Mouse (Mus musculus) thymus, adult 18-20 months (tissue): Measurements from ENCODE around the gene Tubb2a.

Experiments
- DNase-seq, 2 experiments: peaks; one replicate each; pipeline ENCODE4 v3.0.0; 2022; ENCODE audit warnings: mixed read lengths in 2 of 2

Tubb2a gene

GRCm38 (mm10) chr13:34077492-34078271 is at the start of gene Tubb2a:
TSS of gene Tubb2a (minus strand) at chr13:34078007.
- peak; percentile 82 to 84 for DNase-seq

DNA sequence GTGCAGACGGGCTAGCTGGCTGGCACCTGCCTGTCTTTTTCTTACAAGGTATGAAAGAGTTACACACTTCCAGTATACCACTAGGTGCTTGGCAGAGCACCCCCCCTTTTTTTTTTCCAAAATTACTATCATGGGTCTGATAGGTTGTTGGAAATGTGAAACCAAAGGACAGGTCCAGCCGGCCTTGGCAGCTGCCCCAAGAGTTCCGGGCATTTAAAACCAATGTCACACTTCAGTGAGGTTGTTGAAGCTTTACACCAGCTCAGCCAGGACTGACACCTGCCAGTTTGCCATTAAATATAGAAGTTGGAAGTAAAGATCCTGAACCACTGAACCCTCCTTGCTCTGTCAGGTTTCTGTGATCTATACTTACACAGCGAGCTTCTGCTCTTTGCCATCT is 47.9 kb upstream of the Tubb2a start:
- no peak for DNase-seq

- DNase-seq = no peak
Measured at GRCm38 (mm10) chr13:34120536-34120935, 42.7 kb upstream of the Tubb2a start.

DNA sequence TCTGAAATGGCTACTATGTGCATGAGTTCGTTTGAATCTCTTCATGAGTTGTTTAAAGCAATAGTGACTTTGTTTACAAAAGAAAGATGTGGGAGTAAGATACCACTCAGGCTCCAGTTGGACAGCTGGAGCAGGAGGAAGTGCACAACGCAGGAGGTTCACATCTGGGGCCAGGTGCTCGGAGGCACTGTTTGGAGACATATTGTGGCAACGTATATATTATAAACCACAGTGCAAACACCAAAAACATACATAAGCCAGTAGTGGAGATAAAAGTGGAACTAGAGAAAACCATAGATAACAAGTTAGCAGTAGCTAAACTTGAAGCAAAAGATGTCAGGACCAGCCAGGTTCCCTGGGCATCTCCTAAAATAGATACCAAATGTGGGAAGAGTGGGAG is 41.6 kb upstream of the Tubb2a start:
- DNase-seq = peak; percentile 32 to 53

GRCm38 (mm10) chr13:34118816-34119215 is 41.0 kb upstream of the Tubb2a start:
- DNase-seq = no peak

GRCm38 (mm10) chr13:34116508-34116907 is 38.7 kb upstream of the Tubb2a start:
- DNase-seq = no peak

DNA sequence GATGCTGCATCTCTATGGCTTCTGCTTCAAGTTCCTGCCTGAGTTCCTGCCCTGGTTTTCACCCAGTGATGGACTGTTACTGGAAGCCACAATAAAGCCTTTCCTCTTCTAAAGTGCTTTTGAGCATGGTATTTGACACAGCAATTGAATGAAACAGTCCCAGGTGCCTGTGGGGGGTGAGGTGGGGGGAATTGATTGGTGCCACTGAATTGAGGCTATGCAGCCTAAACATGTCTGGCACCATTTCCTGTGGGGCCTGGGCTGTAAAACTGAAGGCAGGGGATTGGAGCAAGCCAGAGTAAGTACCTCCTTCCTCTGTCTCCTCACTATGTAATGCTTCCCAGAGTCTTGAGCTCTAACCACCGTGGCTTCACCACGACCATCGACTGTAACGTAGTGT is 36.8 kb upstream of the Tubb2a start:
- DNase-seq = no peak

- DNase-seq = no peak
Measured at GRCm38 (mm10) chr13:34113086-34113485, 35.3 kb upstream of the Tubb2a start.

DNA sequence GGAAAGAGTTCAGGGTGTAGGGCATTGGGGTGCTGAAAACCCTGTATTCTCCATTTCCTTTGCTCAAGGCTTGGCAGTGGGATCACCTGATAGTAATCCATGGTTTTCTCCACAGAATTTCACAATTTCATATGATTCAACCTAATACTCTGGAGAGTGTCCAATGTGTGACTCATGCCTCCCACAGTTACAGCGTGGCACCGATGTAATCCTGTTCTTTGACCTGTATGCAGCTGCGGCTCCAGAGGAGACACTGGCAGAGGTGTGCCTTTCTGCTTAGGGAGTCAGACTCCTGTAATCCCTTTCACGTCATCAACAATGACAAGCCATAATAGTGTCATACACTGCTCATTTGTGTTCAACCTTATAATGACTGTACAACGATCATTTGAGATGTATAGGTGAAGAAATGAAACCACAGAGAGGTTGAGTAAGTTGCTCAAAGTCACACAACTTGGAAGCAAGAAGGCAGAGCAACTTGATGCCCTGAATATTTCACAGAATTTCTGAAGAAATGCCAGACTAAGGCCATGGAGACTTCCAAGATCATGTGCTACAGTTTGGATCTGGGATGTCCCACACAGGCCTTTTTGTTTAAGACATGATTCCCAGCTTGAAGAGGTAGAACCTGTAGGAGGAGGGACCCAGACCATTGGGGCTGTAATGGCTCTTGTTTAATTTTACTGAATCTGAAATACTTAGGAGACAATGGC is 34.7 kb upstream of the Tubb2a start:
- no peak for DNase-seq

DNA sequence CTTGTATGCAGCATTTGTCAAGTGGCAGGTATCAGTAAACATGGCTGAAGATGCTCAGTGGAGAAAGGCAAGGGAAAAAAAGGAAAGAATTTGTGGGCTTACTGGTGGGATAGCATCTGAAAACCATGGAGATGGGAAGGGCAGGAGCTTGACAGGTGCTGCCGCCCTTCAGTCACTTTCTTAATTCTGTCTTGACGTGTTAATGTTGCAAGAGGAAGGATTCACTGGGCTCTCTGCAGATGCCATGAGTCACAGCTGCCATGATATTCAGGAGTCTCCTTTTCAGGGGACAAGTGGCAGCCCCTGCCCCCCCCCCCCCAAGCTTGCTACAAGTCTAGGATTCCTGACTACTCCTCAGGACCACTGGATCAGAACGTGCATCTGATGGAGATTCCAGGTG is 34.1 kb upstream of the Tubb2a start:
- DNase-seq = no peak

DNA sequence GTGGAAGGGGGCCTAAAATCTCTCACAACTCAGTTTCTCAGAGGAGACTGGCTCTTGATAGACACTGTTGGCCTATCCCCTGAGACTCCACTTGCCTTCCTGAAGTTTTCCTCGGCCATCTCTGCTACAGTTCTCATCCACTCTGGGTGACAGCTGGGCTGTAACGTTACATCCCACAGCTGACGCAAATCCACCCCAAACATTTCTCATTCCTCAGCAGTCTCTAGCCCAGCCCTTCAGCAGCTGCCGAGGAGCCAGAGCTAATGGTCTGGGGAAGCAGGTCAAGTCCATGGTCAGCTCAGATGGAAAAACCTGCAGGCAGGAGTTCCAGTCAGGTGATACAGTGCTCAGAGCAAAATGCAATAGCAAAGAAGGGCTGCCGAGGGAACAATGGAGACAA is 33.2 kb upstream of the Tubb2a start:
- no peak for DNase-seq

GRCm38 (mm10) chr13:34109677-34110058 is 31.9 kb upstream of the Tubb2a start:
- DNase-seq = no peak

GRCm38 (mm10) chr13:34109035-34109676 is 31.3 kb upstream of the Tubb2a start:
- no peak for DNase-seq

DNA sequence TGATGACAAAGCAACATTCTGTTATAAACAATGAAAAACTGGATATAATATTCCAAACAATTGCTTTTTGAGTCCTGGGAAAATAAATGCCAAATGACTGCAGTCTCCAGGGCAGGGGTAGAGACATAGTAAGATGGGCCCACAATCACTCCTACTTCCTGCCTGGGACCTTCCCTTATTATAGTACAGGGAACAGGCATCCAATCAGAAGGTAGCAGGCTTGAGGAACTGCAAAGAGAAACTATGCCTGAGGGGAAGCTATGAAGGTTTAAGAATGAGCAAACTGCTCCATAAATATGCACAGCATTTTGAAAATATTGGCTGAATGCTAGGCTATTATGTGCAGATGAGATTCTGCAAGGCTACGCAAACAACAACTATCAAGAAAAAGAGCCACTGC is 29.2 kb upstream of the Tubb2a start:
- no peak for DNase-seq

- DNase-seq = no peak
Measured at GRCm38 (mm10) chr13:34106256-34106655, 28.4 kb upstream of the Tubb2a start.

DNA sequence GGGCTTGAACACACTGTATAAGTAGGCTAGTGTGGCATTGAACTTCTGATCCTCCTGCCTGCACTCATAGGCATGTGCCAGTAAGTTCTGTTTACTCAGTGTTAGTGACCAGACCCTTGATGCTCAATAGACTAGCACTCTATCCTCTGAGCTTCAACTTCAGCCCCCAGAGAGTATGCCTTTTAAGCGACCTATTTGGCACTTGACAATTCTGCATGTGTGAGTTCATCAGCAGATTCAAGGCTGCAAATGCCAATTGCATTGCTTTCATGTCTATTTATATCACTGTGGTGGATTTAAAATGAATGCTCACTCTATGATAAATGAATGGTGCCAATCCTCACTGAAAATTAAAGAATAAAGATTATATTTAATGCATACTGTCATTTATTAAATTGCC is 27.6 kb upstream of the Tubb2a start:
- DNase-seq = no peak

GRCm38 (mm10) chr13:34101908-34102307 is 24.1 kb upstream of the Tubb2a start:
- no peak for DNase-seq

- DNase-seq = no peak
Measured at GRCm38 (mm10) chr13:34101247-34101646, 23.4 kb upstream of the Tubb2a start.

DNA sequence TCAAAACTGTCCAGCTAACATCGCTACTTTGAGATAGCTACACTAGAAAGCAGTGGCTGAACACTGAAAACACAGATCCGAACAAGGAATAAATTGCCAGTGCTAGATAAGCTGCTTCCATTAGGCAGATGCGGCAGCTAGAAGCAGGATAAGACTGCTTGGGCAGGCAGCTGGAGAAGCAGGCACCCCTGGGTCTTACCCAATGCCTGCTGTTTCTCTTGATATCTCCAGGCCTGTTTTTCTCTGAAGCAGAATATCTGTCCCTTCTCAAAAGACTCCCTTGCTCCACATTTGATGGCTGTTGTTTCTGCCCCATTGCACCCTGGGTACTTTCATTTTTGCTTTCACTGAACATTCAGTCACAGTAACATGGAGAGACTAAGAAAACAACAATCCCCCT is 22.9 kb upstream of the Tubb2a start:
- no peak for DNase-seq

DNA sequence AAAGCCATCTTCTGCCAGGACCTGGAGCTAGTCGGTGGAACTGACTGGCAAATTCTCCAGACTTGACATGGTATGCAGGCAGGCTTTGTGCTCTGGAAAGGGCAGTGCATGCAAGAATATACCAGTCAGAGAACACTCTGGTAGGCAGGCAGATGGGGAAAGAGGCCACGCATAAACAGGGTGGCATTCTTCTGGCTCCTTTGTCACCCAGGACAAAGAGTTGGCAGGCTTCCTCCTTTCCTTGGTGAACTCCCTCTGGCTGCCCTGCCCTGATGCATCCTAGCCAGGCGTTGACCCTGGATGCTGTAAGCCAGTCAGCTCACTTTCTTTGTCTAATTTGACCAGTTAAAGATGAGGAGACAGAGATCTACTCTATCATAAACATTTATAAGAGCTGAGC is 19.3 kb upstream of the Tubb2a start:
- no peak for DNase-seq

DNA sequence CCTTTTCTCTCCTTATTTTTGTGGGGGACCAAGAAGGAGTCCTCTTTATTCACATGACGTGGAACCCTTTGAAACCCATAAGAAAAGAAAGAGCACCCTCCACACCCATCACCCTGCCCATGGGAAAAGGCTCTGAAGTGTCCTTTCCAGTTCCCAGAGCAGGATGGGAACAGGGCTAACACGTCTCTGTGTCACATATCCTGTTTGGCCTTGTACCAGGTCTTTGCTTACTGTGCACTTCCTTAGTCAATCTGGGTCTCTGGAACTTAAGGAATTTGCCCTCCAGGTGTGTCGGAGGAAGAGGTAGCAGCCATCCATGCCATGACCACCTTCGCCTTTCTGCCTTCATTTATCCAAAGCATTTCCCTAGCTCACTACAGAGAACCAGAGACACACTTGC is 18.6 kb upstream of the Tubb2a start:
- no peak for DNase-seq

DNA sequence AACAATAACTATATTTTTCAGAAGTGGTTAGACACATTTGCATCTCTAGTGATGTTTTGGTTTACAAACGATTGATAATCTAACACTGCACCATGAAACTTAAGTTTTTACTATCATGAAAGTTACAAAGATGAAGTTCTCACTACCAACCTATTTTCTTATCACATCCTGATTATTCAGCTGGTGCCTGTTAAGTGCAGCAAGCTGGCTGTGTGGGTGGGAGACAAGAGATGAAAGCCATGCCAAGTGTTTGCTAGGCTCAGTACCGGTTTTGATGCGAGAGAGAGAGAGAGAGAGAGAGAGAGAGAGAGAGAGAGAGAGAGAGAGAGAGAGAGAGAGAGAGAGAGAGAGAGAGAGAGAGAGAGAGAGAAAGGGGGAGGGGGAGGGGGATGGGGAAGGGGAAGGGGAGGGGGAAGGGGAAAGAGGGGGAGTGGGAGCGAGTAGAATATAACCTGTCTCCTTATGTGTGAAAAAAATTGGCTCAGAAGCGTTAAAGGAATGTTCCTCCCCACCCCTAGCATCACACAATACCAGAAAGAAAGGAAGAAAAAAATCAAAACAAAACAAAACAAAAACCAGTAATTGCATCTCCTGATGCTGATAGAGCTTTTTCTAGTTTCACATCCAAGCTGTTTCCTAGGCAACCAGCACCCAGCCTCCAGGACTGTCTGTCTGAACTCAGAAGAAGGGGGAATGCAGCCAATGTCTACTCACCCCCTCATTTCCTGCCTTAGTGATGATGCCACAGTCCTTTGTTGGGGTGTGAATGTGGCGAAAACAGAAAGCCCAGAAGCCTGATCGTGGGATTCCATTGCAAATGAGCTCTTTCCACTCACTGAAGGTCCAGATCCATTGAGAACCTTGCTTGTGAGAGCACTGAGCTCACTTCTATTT is 18.0 kb upstream of the Tubb2a start:
- DNase-seq = no peak

DNA sequence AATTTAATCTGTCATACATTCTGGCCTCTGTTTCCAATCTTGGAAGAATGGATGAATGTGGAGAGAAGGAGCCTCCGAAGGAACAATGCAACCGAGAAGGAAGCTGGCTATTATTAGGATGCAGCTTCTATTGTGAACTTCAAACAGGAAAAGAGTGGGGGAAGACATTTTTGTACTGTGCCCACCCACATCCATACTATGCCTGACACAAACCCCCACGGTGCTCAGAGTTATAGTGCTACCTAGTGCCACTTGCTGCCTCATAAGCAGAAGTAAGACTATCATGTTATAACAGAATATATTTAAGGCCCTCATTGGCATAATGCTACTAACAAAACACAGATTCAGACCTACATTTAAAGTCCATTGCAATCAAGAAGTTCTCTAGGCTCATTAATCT is 11.6 kb upstream of the Tubb2a start:
- DNase-seq = no peak
